Mouse (Mus musculus): ENCODE data around the gene Ctso.

DNA sequence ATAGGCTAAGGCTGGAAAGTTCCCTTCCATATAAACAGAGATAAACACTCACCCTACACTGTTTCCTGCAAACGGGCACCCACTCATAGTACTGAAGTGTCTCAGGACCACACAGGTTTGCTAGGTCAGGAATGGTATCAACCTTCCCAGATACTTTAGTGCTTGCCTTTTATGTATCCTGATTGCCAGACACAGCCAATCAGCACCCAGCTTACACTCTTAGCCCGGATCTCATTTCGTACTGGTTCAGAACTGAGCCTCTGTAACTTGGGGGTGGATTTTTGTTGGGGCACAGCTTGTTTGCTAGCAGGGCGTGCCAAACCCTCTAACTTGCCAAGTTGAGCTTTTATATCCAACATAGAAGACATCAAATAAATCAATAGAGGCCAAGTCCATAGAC lies 43.2 kb downstream of the Ctso start:
- TF ChIP-seq CTCF (IDR thresholded peaks at IDR 0.05 in 2 of 3, conservative IDR thresholded peaks at IDR 0.05 in 1 of 3; ENCODE audit: control insufficient read depth in 1 of 3, insufficient read depth in 1 of 3, low read depth in 2 of 3, low read length in 3 of 3, poor library complexity in 1 of 3, severe bottlenecking in 1 of 3) (no peak), MAFK (IDR thresholded peaks at IDR 0.05; ENCODE audit: borderline replicate concordance, low read depth, low read length) (no peak), NELFE (IDR thresholded peaks at IDR 0.05; ENCODE audit: low read depth, low read length) (no peak), ZMIZ1 (IDR thresholded peaks at IDR 0.05; ENCODE audit: low read depth, low read length) (no peak), ZNF384 (IDR thresholded peaks at IDR 0.05; ENCODE audit: low read depth, low read length) (no peak), USF2 (IDR thresholded peaks at IDR 0.05; ENCODE audit: borderline replicate concordance in 1 of 2, insufficient read depth in 1 of 2, low read depth in 1 of 2, low read length in 2 of 2) (no peak), SMC3 (IDR thresholded peaks at IDR 0.05; ENCODE audit: low read depth, low read length) (no peak), ETS1 (IDR thresholded peaks at IDR 0.05; ENCODE audit: low read depth, low read length) (no peak), ZKSCAN1 (IDR thresholded peaks at IDR 0.05; ENCODE audit: low read depth, low read length) (no peak)
